Mouse (Mus musculus) kidney, adult 2 months (tissue): ENCODE measurements around the gene Tmod1.

ENCODE experiments used
- CTCF ChIP-seq: fragments of 200-500 bp; conservative IDR thresholded peaks from 2 replicates; pipeline ENCODE4 v1.5.1; 2011; ENCODE audit warnings: low read depth, mild to moderate bottlenecking, control low read depth, low read length, moderate library complexity, mixed read lengths; ENCODE audit not compliant: insufficient read depth, insufficient read length
- POLR2A ChIP-seq: fragments of 200-500 bp; IDR thresholded peaks from one replicate; pipeline ENCODE4 v1.6.1; 2011; ENCODE audit warnings: low read depth, low read length, control low read depth

GRCm38 (mm10) chr4:46110084-46110483 lies 71.3 kb downstream of the Tmod1 start:
- TF ChIP-seq CTCF: no peak
- no peak for TF ChIP-seq POLR2A
